Mouse (Mus musculus) hindbrain, embryonic 16.5 days (tissue): ENCODE data around the gene Lamc1. TPM values are rescaled to one million over a fixed set of nuclear protein-coding genes. Genes with fewer than 3 reads are reported as not detected.

Experiments
- ATAC-seq: fragments of 200-750 bp; cut with Nextera tagmentation; 2 replicates; pipeline ENCODE4 v1.8.0; 2017; ENCODE audit warnings: moderate TSS enrichment, moderate library complexity
- H3K27ac ChIP-seq: fragments of 300-500 bp; sonication (generic); 2 replicates; pipeline ENCODE4 v1.5.1; 2014; ENCODE audit warnings: low read depth, mild to moderate bottlenecking, control low read depth, low read length, moderate library complexity
- H3K27me3 ChIP-seq: fragments of 300-500 bp; sonication (generic); replicated peaks from 2 replicates; pipeline ENCODE4 v1.6.1; 2014; ENCODE audit warnings: low read length; ENCODE audit not compliant: control insufficient read depth, insufficient read depth
- H3K36me3 ChIP-seq: fragments of 300-500 bp; sonication (generic); 2 replicates; pipeline ENCODE4 v1.6.1; 2014; ENCODE audit warnings: mild to moderate bottlenecking, low read length, moderate library complexity, mixed read lengths; ENCODE audit not compliant: control insufficient read depth, insufficient read depth
- H3K4me1 ChIP-seq: fragments of 300-500 bp; sonication (generic); 2 replicates; pipeline ENCODE4 v1.6.1; 2014; ENCODE audit warnings: low read depth, low read length; ENCODE audit not compliant: control insufficient read depth, insufficient read depth
- H3K4me2 ChIP-seq: fragments of 300-500 bp; sonication (generic); 2 replicates; pipeline ENCODE4 v1.6.1; 2014; ENCODE audit warnings: mild to moderate bottlenecking, low read length, control low read depth, moderate library complexity
- H3K4me3 ChIP-seq: fragments of 300-500 bp; sonication (generic); 2 replicates; pipeline ENCODE4 v1.5.1; 2014; ENCODE audit warnings: mild to moderate bottlenecking, low read length, control low read depth, moderate library complexity
- H3K9ac ChIP-seq: fragments of 300-500 bp; sonication (generic); 2 replicates; pipeline ENCODE4 v1.6.1; 2014; ENCODE audit warnings: low read depth, mild to moderate bottlenecking, control low read depth, low read length, moderate library complexity
- H3K9me3 ChIP-seq: fragments of 300-500 bp; sonication (generic); 2 replicates; pipeline ENCODE4 v1.6.1; 2014; ENCODE audit warnings: mild to moderate bottlenecking, low read length, moderate library complexity; ENCODE audit not compliant: control insufficient read depth
- WGBS: fragments of 180-500 bp; shearing (Covaris S2); extraction: QIAGEN DNeasy Blood & Tissue Kit; methylation state at CpG from one replicate; pipeline ENCODE4 v1.1.7; 2014; 5-methylcytosine and 5-hydroxymethylcytosine counted together
- polyA plus RNA-seq: library from polyadenylated mRNA; unstranded; fragments of >200 nt; fragmentation: Nextera tagmentation; extraction: Ambion mirVana; gene quantifications from 2 replicates; pipeline ENCODE4 v1.2.1, GENCODE M21; 2015

Gene Lamc1
- polyA plus RNA-seq, 1 experiment from 2014 or later, result 15.4 TPM

DNA sequence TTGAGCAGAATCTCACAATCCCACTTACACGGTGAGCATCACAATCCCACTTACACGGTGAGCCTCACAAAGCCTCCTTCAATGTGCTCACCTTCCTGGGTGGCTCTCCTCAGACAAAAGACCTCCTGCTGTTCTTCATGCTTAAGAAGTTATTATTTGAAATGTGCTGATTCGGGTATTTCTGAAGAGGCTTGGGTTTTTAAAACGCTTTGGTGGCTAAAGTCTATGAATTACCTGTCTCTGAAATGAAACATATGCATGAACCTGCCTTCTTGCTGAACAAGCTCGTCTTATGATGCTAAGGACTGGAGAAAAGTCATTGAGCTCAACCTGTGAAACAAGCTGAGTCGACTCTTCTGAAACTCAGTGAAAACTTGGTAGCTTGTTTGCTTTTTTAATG lies 36.6 kb downstream of the Lamc1 start:
- Histone ChIP-seq H3K9ac (no peak overlapping the region), H3K4me1 (peaks cover 3% of the 10 kb centered on the region), H3K27ac (no peak overlapping the region), H3K27me3 (no peaks in the 10 kb centered on the region), H3K9me3 (no peaks in the 10 kb centered on the region), H3K4me3 (no peak overlapping the region), H3K36me3 (no peaks in the 10 kb centered on the region), H3K4me2 (no peak overlapping the region)
- WGBS, result 62% methylated on average over 6 of the region's 6 CpGs
- no peak for ATAC-seq

DNA sequence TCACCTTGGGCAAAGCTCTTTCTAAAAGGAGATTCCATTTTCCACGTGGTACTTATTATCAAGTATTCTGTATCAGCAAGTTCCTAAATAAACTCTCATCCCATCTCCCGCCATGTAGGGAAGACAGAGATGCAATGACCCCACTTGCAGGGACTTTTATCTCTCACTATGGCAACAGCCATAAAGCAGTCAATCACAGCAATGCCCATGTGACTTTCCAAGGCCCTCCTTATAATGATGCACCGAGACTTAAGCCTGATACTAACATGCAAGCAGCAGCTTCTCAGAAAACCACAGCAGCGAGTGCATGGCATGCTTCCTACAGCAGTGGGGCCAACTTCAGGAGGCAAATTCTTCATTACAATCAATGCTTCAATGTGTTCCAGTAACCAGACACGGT lies 39.7 kb downstream of the Lamc1 start:
- H3K27ac ChIP-seq, result no peak overlapping the region
- no peaks in the 10 kb centered on the region for H3K36me3 ChIP-seq
- H3K9ac ChIP-seq, result no peak overlapping the region
- H3K4me1 ChIP-seq, result peaks cover 3% of the 10 kb centered on the region
- H3K27me3 ChIP-seq, result no peaks in the 10 kb centered on the region
- no peaks in the 10 kb centered on the region for H3K9me3 ChIP-seq
- no peak for ATAC-seq
- no peak overlapping the region for H3K4me3 ChIP-seq
- WGBS, result 42% methylated on average over 5 of the region's 5 CpGs
- H3K4me2 ChIP-seq, result no peak overlapping the region

DNA sequence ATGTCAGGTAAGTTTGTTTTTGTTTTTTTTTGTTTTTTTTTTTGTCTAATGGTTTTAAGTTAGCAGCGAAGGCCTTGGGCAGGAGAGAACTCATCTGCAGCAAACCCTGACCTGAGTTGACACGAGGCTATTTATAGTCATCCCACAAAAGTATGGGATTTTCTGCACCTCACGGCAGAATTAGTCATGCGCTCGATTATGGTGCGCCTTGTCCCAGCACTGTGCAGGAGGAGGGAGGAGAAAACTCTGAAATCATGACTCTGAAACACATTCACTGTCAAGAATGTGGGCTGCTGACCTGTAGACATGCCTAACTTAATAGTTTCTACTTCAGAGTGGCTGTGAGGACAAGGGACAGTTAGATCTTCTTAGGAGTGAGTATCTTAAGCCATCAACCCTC lies 40.4 kb downstream of the Lamc1 start:
- Histone ChIP-seq H3K4me2 (no peak overlapping the region), H3K4me1 (peaks cover 3% of the 10 kb centered on the region), H3K9me3 (no peaks in the 10 kb centered on the region), H3K4me3 (no peak overlapping the region), H3K27ac (no peak overlapping the region), H3K36me3 (no peaks in the 10 kb centered on the region), H3K9ac (no peak overlapping the region), H3K27me3 (no peaks in the 10 kb centered on the region)
- no peak for ATAC-seq
- WGBS, result 53% methylated on average over 6 of the region's 6 CpGs

DNA sequence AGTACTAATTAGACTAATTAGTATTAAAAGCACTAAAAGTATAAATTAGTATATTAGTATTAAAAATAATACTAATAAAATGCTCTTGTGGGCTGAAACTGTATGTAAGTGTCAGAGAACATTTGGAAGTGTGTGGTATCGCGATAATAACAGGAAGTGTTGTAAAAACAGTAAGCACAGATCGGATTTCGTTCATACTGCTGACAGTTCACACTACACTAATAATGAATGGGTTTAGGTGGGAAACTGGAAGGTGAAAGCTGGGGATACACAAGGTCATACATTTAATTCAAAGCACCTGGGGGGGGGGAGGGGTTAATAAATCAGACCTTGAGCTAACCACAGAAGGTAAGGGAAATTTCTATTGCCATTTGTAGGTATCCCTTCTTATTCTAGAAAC lies 41.2 kb downstream of the Lamc1 start:
- Histone ChIP-seq H3K4me2 (no peak overlapping the region), H3K9me3 (no peaks in the 10 kb centered on the region), H3K9ac (no peak overlapping the region), H3K36me3 (no peaks in the 10 kb centered on the region), H3K4me3 (no peak overlapping the region), H3K27ac (no peak overlapping the region), H3K27me3 (no peaks in the 10 kb centered on the region), H3K4me1 (peaks cover 3% of the 10 kb centered on the region)
- no peak for ATAC-seq
- WGBS, result 74% methylated on average over 4 of the region's 4 CpGs

DNA sequence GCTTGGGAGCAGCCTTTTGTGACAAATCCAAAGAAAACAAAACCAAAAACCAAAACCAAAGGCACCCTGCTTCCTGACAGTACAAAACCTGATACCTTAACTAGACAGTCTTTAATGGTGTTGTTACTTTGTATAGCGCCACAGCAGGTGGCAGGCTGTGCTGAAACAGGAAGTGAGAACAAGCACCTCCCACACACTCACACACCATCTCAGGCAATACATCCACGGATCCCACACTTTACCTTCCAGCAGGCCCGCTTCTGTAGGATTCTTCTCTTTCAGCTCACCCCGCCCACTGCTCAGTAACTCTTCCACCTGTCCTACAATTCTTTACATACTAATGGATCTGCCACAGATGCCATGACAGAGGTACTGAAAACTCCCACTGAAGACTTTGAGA lies 44.6 kb downstream of the Lamc1 start:
- ATAC-seq, result no peak
- WGBS, result 83% methylated on average over 4 of the region's 4 CpGs
- H3K36me3 ChIP-seq, result no peaks in the 10 kb centered on the region
- H3K4me3 ChIP-seq, result no peak overlapping the region
- H3K9ac ChIP-seq, result no peak overlapping the region
- H3K4me1 ChIP-seq, result peaks cover 2% of the 10 kb centered on the region
- no peak overlapping the region for H3K27ac ChIP-seq
- no peaks in the 10 kb centered on the region for H3K9me3 ChIP-seq
- H3K27me3 ChIP-seq, result no peaks in the 10 kb centered on the region
- no peak overlapping the region for H3K4me2 ChIP-seq

DNA sequence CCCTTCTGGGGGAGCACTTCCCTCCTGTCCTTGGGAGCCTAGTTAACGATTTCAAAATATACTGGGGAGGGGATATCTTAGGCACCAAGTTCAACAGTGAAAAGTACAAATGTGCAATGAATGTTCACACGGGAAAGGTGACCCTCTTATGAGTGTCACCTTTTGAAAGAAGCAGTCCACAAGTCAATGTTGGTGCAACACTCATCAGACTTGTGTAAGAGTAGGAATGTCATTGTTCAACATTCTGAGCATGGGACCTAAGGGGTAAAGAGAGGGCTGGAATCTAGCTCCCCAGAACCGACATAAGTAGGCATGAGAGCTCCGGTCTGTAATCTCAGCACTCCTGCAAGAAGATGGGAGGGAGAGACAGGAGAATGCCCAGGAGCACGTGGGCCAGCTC lies 45.1 kb downstream of the Lamc1 start:
- no peak for ATAC-seq
- H3K36me3 ChIP-seq, result no peaks in the 10 kb centered on the region
- no peak overlapping the region for H3K4me3 ChIP-seq
- no peaks in the 10 kb centered on the region for H3K9me3 ChIP-seq
- 89% methylated on average over 5 of the region's 5 CpGs for WGBS
- H3K4me2 ChIP-seq, result no peak overlapping the region
- no peak overlapping the region for H3K9ac ChIP-seq
- H3K4me1 ChIP-seq, result no peaks in the 10 kb centered on the region
- no peak overlapping the region for H3K27ac ChIP-seq
- H3K27me3 ChIP-seq, result no peaks in the 10 kb centered on the region

DNA sequence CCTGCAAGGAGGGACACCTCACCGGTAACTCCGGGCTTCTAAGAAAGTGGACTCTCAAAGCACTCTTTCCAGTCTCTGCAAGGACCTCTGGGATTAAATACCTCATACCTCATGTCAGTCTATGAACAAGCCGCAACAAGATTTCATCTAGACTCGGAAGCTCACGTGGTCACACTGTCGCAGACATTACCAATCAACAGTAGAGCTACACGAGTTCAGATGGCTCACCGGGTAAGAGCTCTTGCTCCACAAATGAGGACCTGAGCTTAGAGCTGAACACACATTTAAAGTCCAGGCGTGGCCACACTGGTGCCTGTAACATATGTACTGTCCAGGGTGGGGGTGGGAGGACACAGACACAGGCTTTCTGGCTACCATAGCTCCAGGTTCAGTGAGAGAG lies 46.4 kb downstream of the Lamc1 start:
- WGBS, result 92% methylated on average over 9 of the region's 9 CpGs
- Histone ChIP-seq H3K4me3 (no peak overlapping the region), H3K9me3 (no peaks in the 10 kb centered on the region), H3K4me1 (no peaks in the 10 kb centered on the region), H3K27me3 (no peaks in the 10 kb centered on the region), H3K9ac (no peak overlapping the region), H3K36me3 (no peaks in the 10 kb centered on the region), H3K4me2 (no peak overlapping the region), H3K27ac (no peak overlapping the region)
- 0 out of 2 replicates have a peak, but pooled peaks have one; percentile 27 for ATAC-seq

DNA sequence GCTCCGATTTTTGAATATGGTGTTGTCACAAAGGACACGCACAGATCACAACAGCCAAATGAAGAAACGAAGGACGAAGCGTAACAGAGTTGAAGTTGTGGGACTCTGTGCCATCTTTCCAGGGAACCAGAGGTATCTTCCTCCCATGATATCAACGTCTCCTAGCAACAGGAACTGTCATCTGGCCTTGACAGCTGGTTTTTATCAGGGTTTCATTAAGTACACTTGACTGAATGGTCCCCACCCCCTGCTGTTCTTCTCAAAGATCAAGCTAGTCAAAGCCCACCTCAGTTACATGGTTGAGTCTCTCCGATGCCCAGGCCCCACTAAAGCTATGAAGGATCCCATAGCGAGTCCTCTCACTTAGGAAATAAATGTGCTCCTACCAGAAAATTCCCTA lies 47.4 kb downstream of the Lamc1 start:
- no peak overlapping the region for H3K4me3 ChIP-seq
- H3K36me3 ChIP-seq, result no peaks in the 10 kb centered on the region
- no peak for ATAC-seq
- WGBS, result 76% methylated on average over 8 of the region's 8 CpGs
- H3K4me1 ChIP-seq, result no peaks in the 10 kb centered on the region
- H3K27ac ChIP-seq, result no peak overlapping the region
- H3K9me3 ChIP-seq, result no peaks in the 10 kb centered on the region
- H3K4me2 ChIP-seq, result no peak overlapping the region
- H3K9ac ChIP-seq, result no peak overlapping the region
- H3K27me3 ChIP-seq, result no peaks in the 10 kb centered on the region

DNA sequence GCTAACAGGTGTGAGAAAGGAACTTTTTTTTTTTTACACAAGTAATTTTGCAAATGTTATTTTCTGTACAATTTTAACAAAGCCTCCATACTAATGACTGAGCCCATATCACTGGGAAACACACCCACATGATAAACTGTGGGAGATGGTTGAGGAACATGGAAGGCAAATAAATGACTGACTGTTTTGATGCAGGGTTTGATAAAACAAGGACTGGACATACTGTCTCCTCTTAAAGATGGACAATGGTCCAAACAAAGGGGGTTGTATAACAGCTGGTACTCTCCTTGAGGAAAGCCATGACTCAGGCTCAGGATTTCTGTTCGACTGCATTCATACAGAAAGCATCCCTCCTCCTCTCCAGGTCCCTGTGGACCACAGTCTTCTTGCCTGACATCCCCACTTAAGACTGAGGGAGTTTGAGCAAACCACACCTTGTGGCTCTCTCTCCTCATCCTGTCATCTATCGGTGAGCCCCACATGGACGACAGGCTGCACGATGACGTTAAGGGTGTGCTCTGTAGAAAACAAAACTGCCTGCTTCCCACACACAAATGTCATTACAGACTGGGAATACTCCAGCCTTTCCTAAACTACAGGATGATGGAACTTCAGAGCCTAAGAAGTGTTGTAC lies 50.1 kb downstream of the Lamc1 start:
- WGBS, result 75% methylated on average over 5 of the region's 5 CpGs
- no peak overlapping the region for H3K4me2 ChIP-seq
- H3K9ac ChIP-seq, result no peak overlapping the region
- no peaks in the 10 kb centered on the region for H3K36me3 ChIP-seq
- H3K9me3 ChIP-seq, result no peaks in the 10 kb centered on the region
- no peaks in the 10 kb centered on the region for H3K27me3 ChIP-seq
- H3K4me3 ChIP-seq, result no peak overlapping the region
- H3K27ac ChIP-seq, result no peak overlapping the region
- peaks cover 2% of the 10 kb centered on the region; the same call in 1 of the 2 replicates for H3K4me1 ChIP-seq
- ATAC-seq, result no peak

DNA sequence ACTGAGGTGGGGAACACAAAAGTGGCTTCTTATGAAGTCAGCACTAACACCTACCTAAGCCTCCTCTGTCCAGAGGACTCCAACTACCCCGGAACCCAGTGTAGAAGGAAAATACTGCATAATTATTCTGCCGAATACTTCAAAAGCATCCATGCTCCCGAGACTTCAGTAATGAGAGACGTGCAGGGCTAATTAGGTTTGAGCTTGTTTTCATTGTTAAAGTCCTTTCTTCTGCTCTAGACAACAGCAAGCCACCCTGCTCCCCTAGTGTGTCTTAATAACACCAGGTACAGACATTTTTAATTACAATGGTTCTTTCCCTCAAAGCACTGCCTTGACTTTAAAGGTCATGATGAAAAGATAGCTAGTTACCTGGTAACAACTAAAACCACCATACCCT lies 51.1 kb downstream of the Lamc1 start:
- no peak overlapping the region for H3K27ac ChIP-seq
- ATAC-seq, result no peak
- H3K36me3 ChIP-seq, result no peaks in the 10 kb centered on the region
- H3K4me1 ChIP-seq, result peaks cover 2% of the 10 kb centered on the region; the same call in 1 of the 2 replicates
- H3K9ac ChIP-seq, result no peak overlapping the region
- no peaks in the 10 kb centered on the region for H3K27me3 ChIP-seq
- H3K9me3 ChIP-seq, result no peaks in the 10 kb centered on the region
- no peak overlapping the region for H3K4me3 ChIP-seq
- H3K4me2 ChIP-seq, result no peak overlapping the region
- 29% methylated on average over 4 of the region's 4 CpGs for whole genome bisulfite sequencing
